Mouse (Mus musculus) heart, adult 18-20 months (tissue): Measurements from ENCODE around the gene Gm1123. TPM values are rescaled to one million over a fixed set of nuclear protein-coding genes. Genes with fewer than 3 reads are reported as not detected.

Experiments
- total RNA-seq, 2 experiments: library from RNA; stranded (reverse); gene quantifications; 2 replicates each; pipeline ENCODE4 v1.2.3; 2021

The Gm1123 gene
- total RNA-seq, 2 experiments from 2014 or later: 0.18 TPM; not detected in 1

Other genes with a start within 250 kb of the Gm1123 start
- not detected for gene Prr23a1, start 193.2 kb downstream of the Gm1123 start, total RNA-seq
- not detected for gene Prr23a2, start 179.2 kb downstream of the Gm1123 start, total RNA-seq
- gene Prr23a3, start 170.9 kb downstream of the Gm1123 start, total RNA-seq: not detected
- not detected for gene 7420426K07Rik, start 132.6 kb downstream of the Gm1123 start, total RNA-seq
- gene Foxl2, start 80.4 kb downstream of the Gm1123 start, total RNA-seq: not detected
- gene Faim, start 49.3 kb downstream of the Gm1123 start, total RNA-seq: 1 to 10 TPM; 4.8 to 5.6 TPM
- 10 to 100 TPM in 1 of 2 experiments, 1 to 10 TPM in 1; 9.4 to 10.7 TPM for gene Pik3cb, start 104.9 kb upstream of the Gm1123 start, total RNA-seq
- gene Faiml, start 201.5 kb upstream of the Gm1123 start, total RNA-seq: not detected
- 1 to 10 TPM; 6.8 to 7.3 TPM for gene Cep70, start 207.7 kb upstream of the Gm1123 start, total RNA-seq